Mouse (Mus musculus) T-cell, adult 2 months (primary cell): ENCODE data around the gene S100a2.

Source experiments
- DNase-seq: peaks from one replicate; pipeline ENCODE4 v3.0.0; 2022; ENCODE audit warnings: low spot score

The S100a2 gene

GRCm38 (mm10) chr3:90615911-90616310, 25.9 kb downstream of the S100a2 start:
- no peak for DNase-seq

DNA sequence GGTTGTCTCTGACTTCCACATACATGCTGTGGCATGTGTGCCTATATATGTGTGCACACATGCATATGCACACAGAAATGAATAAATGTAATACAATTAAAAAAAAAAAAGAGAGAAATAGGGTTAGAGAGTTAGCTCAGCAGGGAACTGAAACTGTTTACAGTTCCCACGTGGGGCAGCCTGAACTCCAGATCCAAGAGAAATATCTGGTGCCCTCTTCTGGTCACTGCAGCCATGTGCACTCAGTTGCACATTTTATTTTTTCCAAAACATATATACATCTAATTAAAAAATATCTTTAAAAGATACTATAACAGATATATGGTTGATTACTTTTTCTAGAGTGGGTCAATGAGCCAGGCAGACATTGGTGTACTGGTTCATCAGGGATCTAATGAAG, 27.5 kb downstream of the S100a2 start:
- no peak for DNase-seq

GRCm38 (mm10) chr3:90621552-90621951, 31.5 kb downstream of the S100a2 start:
- no peak for DNase-seq

- peak; percentile 49 for DNase-seq
Observed at GRCm38 (mm10) chr3:90623435-90624071, 33.5 kb downstream of the S100a2 start.

DNA sequence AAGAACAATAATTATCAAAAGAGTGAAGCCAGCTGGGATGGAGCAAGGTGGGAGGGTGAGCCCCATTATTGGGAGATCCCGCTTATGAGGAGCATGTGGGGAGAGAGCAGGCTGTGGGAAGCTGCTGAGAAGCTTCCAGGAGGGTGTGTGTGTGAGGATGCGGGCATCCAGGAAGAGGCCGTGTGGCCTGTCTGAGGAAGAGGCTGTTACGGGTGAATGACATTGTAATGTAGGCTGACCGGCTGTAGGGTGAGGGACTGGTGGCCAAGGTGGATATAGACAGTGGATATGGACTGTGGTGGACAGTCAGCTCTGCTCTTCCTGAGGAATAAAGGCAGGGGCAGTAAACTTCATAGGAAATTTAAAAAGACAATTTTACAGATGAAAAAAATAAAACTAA, 35.4 kb downstream of the S100a2 start:
- DNase-seq = no peak

- no peak for DNase-seq
Observed at GRCm38 (mm10) chr3:90626266-90627021, 36.4 kb downstream of the S100a2 start.

DNA sequence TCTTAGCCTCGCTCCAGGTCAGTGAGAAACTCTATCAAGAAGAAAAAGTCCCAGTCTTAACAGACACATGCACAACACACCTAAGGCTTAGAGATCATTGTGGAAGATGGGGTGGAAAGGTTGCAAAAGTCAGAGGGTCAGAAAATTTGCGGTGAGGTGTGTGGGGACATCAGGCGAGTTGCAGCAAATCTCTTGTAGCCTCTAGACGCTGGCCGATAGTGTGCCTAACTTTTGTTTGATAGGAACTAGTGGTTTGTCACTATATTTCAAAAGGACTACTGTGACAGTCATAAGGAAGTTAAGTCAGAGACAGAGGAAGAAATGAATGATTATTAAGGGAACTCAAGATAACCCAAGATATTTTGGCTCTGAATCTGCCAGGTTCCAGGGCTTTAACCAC, 37.3 kb downstream of the S100a2 start:
- DNase-seq = no peak

DNA sequence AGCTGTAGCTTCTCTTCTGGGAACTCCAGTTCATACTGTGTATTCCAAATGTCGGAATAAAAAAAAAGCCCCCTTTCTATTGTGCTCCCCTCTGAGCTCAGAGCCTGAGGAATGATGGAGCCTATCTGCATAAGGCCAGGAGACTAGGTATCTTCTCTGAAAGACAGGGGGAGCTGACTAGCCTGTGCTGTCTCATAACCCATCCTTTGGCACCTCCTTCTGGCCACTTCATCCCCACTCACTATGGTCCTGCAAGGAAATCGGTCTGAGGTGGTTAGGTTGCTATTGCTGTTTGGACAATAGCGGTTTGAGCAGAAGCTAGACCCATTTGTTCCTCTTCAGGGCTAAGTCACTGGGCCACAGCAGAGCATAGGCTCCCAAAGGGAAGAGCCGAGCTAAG, 37.8 kb downstream of the S100a2 start:
- no peak for DNase-seq

GRCm38 (mm10) chr3:90629298-90629697, 39.3 kb downstream of the S100a2 start:
- DNase-seq = no peak

DNA sequence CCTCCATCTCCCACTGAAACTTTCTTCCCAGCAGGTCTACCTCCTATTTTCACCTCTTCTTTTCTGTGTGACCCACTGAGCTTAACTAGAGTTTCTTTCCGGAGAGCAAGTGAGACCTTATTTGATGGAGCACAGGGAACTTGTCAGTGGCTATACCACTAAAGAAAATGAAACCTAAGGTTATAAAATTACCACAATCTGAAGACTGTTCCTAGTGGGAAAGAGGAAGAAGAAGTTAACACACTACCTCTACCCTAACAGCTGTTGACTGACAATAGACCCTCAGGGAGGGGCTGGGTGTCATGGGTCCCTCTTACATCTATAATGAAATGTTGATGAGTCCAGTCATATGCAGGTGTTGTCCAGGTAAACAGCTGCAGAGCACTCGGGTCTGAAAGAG, 41.9 kb downstream of the S100a2 start:
- DNase-seq = no peak

- no peak for DNase-seq
Observed at GRCm38 (mm10) chr3:90638511-90639275, 48.6 kb downstream of the S100a2 start.

DNA sequence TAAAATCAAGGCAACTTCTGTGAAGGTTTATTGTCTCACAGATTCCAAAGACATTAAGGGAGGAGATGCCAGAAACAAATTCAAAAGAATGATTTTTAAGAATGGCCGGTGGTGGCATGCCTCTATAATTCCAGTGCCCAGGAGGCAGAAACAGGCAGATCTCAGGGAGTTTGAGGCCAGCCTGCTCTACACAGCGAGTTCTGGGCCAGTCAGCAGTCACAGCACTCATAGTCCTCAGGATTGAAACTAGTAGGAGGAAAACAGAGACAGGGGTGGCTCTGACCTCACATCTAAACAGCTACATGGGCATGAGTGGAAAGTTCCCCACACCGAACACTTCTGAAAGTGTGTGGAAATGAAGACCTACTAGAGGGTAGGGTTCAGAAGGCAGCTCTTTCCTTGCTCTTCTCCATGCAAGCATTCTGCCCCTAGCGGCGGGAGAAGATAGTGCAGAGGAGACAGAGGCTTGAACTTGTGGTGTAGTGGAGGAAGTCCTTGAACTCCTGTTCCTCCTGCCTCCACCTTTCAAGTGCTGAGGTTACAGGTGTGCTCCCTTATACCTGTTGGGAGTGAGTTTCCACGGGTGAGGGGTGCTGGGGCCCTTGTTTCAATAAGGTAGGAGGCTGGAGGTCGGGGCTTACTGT, 49.6 kb downstream of the S100a2 start:
- peak; percentile 51 for DNase-seq

GRCm38 (mm10) chr3:90640981-90641380, 50.9 kb downstream of the S100a2 start:
- DNase-seq = no peak
